Mouse (Mus musculus): ENCODE data around the gene Gm49405.
"Not testable (repeated sequence)": the region's sequence is repeated elsewhere in the genome, so short reads cannot be mapped to it uniquely, and the experiment has no call there.

Gene Gm49405

GRCm38 (mm10) chr19:4000119-4000900, at the start of gene Gm49405, which contains the start of gene Nudt8:
Gm49405 (plus strand) TSS chr19:4000626.
Nudt8 (plus strand) TSS chr19:4000580.
- in situ Hi-C loops (cut with MboI, MseI), result no loop called here

- in situ Hi-C loops (cut with MboI, MseI), result no loop called here
Observed at GRCm38 (mm10) chr19:3951461-3951860, 49.0 kb upstream of the Gm49405 start.

- in situ Hi-C loops (cut with MboI, MseI), result no loop called here
Observed at GRCm38 (mm10) chr19:3952099-3952498, 48.3 kb upstream of the Gm49405 start.

- in situ Hi-C loops (cut with MboI, MseI), result no loop called here
Observed at GRCm38 (mm10) chr19:3955033-3955432, 45.4 kb upstream of the Gm49405 start.

- in situ Hi-C loops (cut with MboI, MseI), result no loop called here
Observed at GRCm38 (mm10) chr19:3955804-3956203, 44.6 kb upstream of the Gm49405 start.

GRCm38 (mm10) chr19:3957296-3958036, 43.0 kb upstream of the Gm49405 start:
- in situ Hi-C loops (cut with MboI, MseI), result not testable (repeated sequence)

- in situ Hi-C loops (cut with MboI, MseI), result no loop called here
Observed at GRCm38 (mm10) chr19:3958470-3958869, 42.0 kb upstream of the Gm49405 start, which contains the start of gene Aldh3b3. Aldh3b3 (plus strand) TSS chr19:3958645.

- in situ Hi-C loops (cut with MboI, MseI), result no loop called here
Observed at GRCm38 (mm10) chr19:3959030-3959429, 41.4 kb upstream of the Gm49405 start.

GRCm38 (mm10) chr19:3960211-3960610, 40.2 kb upstream of the Gm49405 start:
- in situ Hi-C loops (cut with MboI, MseI), result no loop called here

GRCm38 (mm10) chr19:3961805-3962204, 38.6 kb upstream of the Gm49405 start:
- in situ Hi-C loops (cut with MboI, MseI), result not testable (repeated sequence)

GRCm38 (mm10) chr19:3962469-3962868, 38.0 kb upstream of the Gm49405 start:
- in situ Hi-C loops (cut with MboI, MseI), result no loop called here

GRCm38 (mm10) chr19:3964030-3964429, 36.4 kb upstream of the Gm49405 start:
- in situ Hi-C loops (cut with MboI, MseI), result no loop called here

- in situ Hi-C loops (cut with MboI, MseI), result no loop called here
Observed at GRCm38 (mm10) chr19:3966330-3967075, 33.9 kb upstream of the Gm49405 start.

GRCm38 (mm10) chr19:3967258-3967657, 33.2 kb upstream of the Gm49405 start:
- in situ Hi-C loops (cut with MboI, MseI), result no loop called here

GRCm38 (mm10) chr19:3972229-3972628, 28.2 kb upstream of the Gm49405 start, which contains the start of gene Aldh3b2:
Aldh3b2 (plus strand) TSS chr19:3972328.
- in situ Hi-C loops (cut with MboI, MseI), result no loop called here

GRCm38 (mm10) chr19:3974608-3975007, 25.8 kb upstream of the Gm49405 start:
- in situ Hi-C loops (cut with MboI, MseI), result not testable (repeated sequence)

- in situ Hi-C loops (cut with MboI, MseI), result no loop called here
Observed at GRCm38 (mm10) chr19:3975866-3976265, 24.6 kb upstream of the Gm49405 start.

- in situ Hi-C loops (cut with MboI, MseI), result no loop called here
Observed at GRCm38 (mm10) chr19:3980309-3980708, 20.1 kb upstream of the Gm49405 start.

GRCm38 (mm10) chr19:3980917-3981316, 19.5 kb upstream of the Gm49405 start:
- in situ Hi-C loops (cut with MboI, MseI), result no loop called here

GRCm38 (mm10) chr19:3983527-3984200, 16.8 kb upstream of the Gm49405 start:
- in situ Hi-C loops (cut with MboI, MseI), result no loop called here

- in situ Hi-C loops (cut with MboI, MseI), result no loop called here
Observed at GRCm38 (mm10) chr19:3985261-3985681, 15.2 kb upstream of the Gm49405 start.

Data from regulatory T cell (primary cell).